Mouse (Mus musculus): ENCODE measurements at regions not wholly inside any gene's neighbourhood (a gene's known extent, or its start where the extent isn't known, plus 50 kb on each side); places are given as distances from the start of the nearest gene placed in this dataset.
A peak's percentile ranks its signal among the peaks of the same experiment; 100 is the strongest.

DNA sequence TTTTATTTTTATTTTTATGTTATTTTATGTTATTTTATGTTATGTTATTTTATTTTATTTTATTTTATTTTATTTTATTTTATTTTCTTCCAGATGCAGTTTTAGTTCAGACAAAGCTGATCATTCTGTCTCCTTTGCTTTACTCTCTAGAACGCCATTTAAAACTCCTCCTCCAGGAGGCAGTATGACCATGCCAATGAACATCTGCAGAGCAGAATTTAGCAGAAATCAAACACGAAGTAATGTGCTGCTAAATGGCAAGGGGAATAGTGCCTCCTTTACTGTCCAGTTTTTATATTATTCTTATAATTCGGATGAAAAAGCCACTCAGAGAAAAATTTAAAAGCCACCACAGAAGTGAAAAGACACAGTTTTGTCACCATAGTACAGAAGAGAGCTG is 1059.1 kb downstream of the 9330182O14Rik start:
- no peak for TF ChIP-seq CHD2 (IDR thresholded peaks at IDR 0.05; ENCODE audit: low read length)
- peak; percentile 31 to 78 for TF ChIP-seq CTCF (conservative IDR thresholded peaks at IDR 0.05 in 1 of 2, IDR thresholded peaks at IDR 0.05 in 1 of 2; ENCODE audit: low read depth in 2 of 2, low read length in 2 of 2)
- no peak for TF ChIP-seq POLR2A (IDR thresholded peaks at IDR 0.05; ENCODE audit: low read depth, low read length)
- no peak for TF ChIP-seq EP300 (IDR thresholded peaks at IDR 0.05; ENCODE audit: low read length)
- TF ChIP-seq USF1 (IDR thresholded peaks at IDR 0.05; ENCODE audit: low read depth, low read length), result no peak
- no peak for TF ChIP-seq NRF1 (IDR thresholded peaks at IDR 0.05; ENCODE audit: low read depth, low read length)
- no peak for TF ChIP-seq MAX (IDR thresholded peaks at IDR 0.05; ENCODE audit: low read length)
- no peak for TF ChIP-seq ETS1 (conservative IDR thresholded peaks at IDR 0.05; ENCODE audit: low read depth, low read length)
- no peak for TF ChIP-seq TCF12 (IDR thresholded peaks at IDR 0.05; ENCODE audit: low read depth, low read length)
- no peak for TF ChIP-seq ZMIZ1 (IDR thresholded peaks at IDR 0.05; ENCODE audit: low read depth, low read length)
- no peak for TF ChIP-seq ELF1 (IDR thresholded peaks at IDR 0.05; ENCODE audit: low read depth, low read length)
- no peak for TF ChIP-seq NELFE (IDR thresholded peaks at IDR 0.05; ENCODE audit: low read depth, low read length)
